Mouse (Mus musculus) MEL (cell line): Measurements from ENCODE around the gene Cd180. TPM values are rescaled to one million over a fixed set of nuclear protein-coding genes. Genes with fewer than 3 reads are reported as not detected.

ENCODE experiments used
- DNase-seq: peaks from one replicate; pipeline ENCODE4 v3.0.0; 2011; ENCODE audit warnings: low read depth, low spot score
- H3K27ac ChIP-seq: 2 replicates; pipeline ENCODE4 v1.5.1; 2012; ENCODE audit warnings: low read depth, mild to moderate bottlenecking, control low read depth, low read length, moderate library complexity; ENCODE audit not compliant: control insufficient read depth
- H3K27me3 ChIP-seq, 2 experiments: fragments of 150-350 bp in 1 of 2; sonication (generic) in 1 of 2; 2 replicates each; pipeline ENCODE4 v1.6.1; 2012; ENCODE audit warnings: low read length in 2 of 2, mild to moderate bottlenecking in 2 of 2, improper control_type of control experiment in 1 of 2, moderate library complexity in 1 of 2; ENCODE audit not compliant: insufficient read depth in 2 of 2, control insufficient read depth in 1 of 2
- H3K36me3 ChIP-seq, 2 experiments: 2 replicates each; pipeline ENCODE4 v1.6.1; 2012 to 2014; ENCODE audit warnings: low read length in 2 of 2, improper control_type of control experiment in 1 of 2, inconsistent platforms in 1 of 2, mild to moderate bottlenecking in 1 of 2; ENCODE audit not compliant: insufficient read depth in 2 of 2, control insufficient read depth in 1 of 2
- H3K4me1 ChIP-seq, 2 experiments: fragments of 150-350 bp in 1 of 2; sonication (generic) in 1 of 2; 2 replicates each; pipeline ENCODE4 v1.6.1; 2012; ENCODE audit warnings: low read length in 2 of 2, improper control_type of control experiment in 1 of 2, mild to moderate bottlenecking in 1 of 2; ENCODE audit not compliant: insufficient read depth in 2 of 2, control insufficient read depth in 1 of 2
- H3K4me3 ChIP-seq, 2 experiments: fragments of 150-350 bp in 1 of 2; sonication (generic) in 1 of 2; 2 replicates each; pipeline ENCODE4 v1.5.1; 2012; ENCODE audit warnings: low read depth in 2 of 2, low read length in 2 of 2, mild to moderate bottlenecking in 2 of 2, moderate library complexity in 2 of 2, control low read depth in 1 of 2, improper control_type of control experiment in 1 of 2; ENCODE audit not compliant: control insufficient read depth in 1 of 2, insufficient read depth in 1 of 2
- H3K79me2 ChIP-seq: 2 replicates; pipeline ENCODE4 v1.6.1; 2012; ENCODE audit warnings: mild to moderate bottlenecking, low read length, moderate library complexity; ENCODE audit not compliant: control insufficient read depth, poor library complexity, insufficient read depth
- H3K9ac ChIP-seq: 2 replicates; pipeline ENCODE4 v1.6.1; 2012; ENCODE audit warnings: low read depth, mild to moderate bottlenecking, control low read depth, low read length, moderate library complexity; ENCODE audit not compliant: control insufficient read depth, poor library complexity, severe bottlenecking
- H3K9me3 ChIP-seq: fragments of 150-350 bp; sonication (generic); replicated peaks from 2 replicates; pipeline ENCODE4 v1.6.1; 2012; ENCODE audit warnings: mild to moderate bottlenecking, low read length, improper control_type of control experiment, moderate library complexity; ENCODE audit not compliant: insufficient read depth
- CHD1 ChIP-seq: IDR thresholded peaks from 2 replicates; pipeline ENCODE4 v1.6.1; 2012; ENCODE audit warnings: low read depth, mild to moderate bottlenecking, inconsistent platforms, low read length, improper control_type of control experiment
- E2F4 ChIP-seq: IDR thresholded peaks from 2 replicates; pipeline ENCODE4 v1.6.1; 2011; ENCODE audit warnings: low read depth, low read length, improper control_type of control experiment, borderline replicate concordance
- ETS1 ChIP-seq: IDR thresholded peaks from 2 replicates; pipeline ENCODE4 v1.6.1; 2012; ENCODE audit warnings: low read depth, mild to moderate bottlenecking, inconsistent platforms, low read length, improper control_type of control experiment, moderate library complexity
- GABPA ChIP-seq: IDR thresholded peaks from 2 replicates; pipeline ENCODE4 v1.6.1; 2012; ENCODE audit warnings: low read depth, mild to moderate bottlenecking, inconsistent platforms, low read length, improper control_type of control experiment, moderate library complexity
- HCFC1 ChIP-seq: IDR thresholded peaks from 2 replicates; pipeline ENCODE4 v1.6.1; 2012; ENCODE audit warnings: low read depth, mild to moderate bottlenecking, inconsistent platforms, low read length, improper control_type of control experiment, moderate library complexity
- JUND ChIP-seq: IDR thresholded peaks from 2 replicates; pipeline ENCODE4 v1.6.1; 2011; ENCODE audit warnings: low read depth, mild to moderate bottlenecking, improper control_type of control experiment, low read length
- MAX ChIP-seq: IDR thresholded peaks from 2 replicates; pipeline ENCODE4 v1.6.1; 2011; ENCODE audit warnings: low read length, improper control_type of control experiment
- MYB ChIP-seq: IDR thresholded peaks from 2 replicates; pipeline ENCODE4 v1.6.1; 2011; ENCODE audit warnings: mild to moderate bottlenecking, low read depth, low read length, improper control_type of control experiment
- MYC ChIP-seq: IDR thresholded peaks from 2 replicates; pipeline ENCODE4 v1.6.1; 2011; ENCODE audit warnings: low read depth, mild to moderate bottlenecking, low read length, improper control_type of control experiment, moderate library complexity
- NRF1 ChIP-seq: IDR thresholded peaks from 2 replicates; pipeline ENCODE4 v1.6.1; 2014; ENCODE audit warnings: low read depth, mild to moderate bottlenecking, inconsistent platforms, low read length, improper control_type of control experiment, moderate library complexity; ENCODE audit not compliant: poor library complexity, insufficient read depth, severe bottlenecking
- POLR2AphosphoS2 ChIP-seq: IDR thresholded peaks from 2 replicates; pipeline ENCODE4 v1.6.1; 2011; ENCODE audit warnings: low read length, improper control_type of control experiment
- POLR2AphosphoS5 ChIP-seq: IDR thresholded peaks from 2 replicates; pipeline ENCODE4 v1.6.1; 2012; ENCODE audit warnings: low read depth, borderline replicate concordance, mild to moderate bottlenecking, inconsistent platforms, low read length, moderate library complexity, mixed read lengths
- RAD21 ChIP-seq: IDR thresholded peaks from 2 replicates; pipeline ENCODE4 v1.6.1; 2011; ENCODE audit warnings: mild to moderate bottlenecking, low read depth, low read length, improper control_type of control experiment
- RCOR1 ChIP-seq: IDR thresholded peaks from 2 replicates; pipeline ENCODE4 v1.6.1; 2012; ENCODE audit warnings: low read depth, mild to moderate bottlenecking, inconsistent platforms, low read length, improper control_type of control experiment
- SMC3 ChIP-seq: IDR thresholded peaks from 2 replicates; pipeline ENCODE4 v1.6.1; 2011; ENCODE audit warnings: low read depth, low read length, improper control_type of control experiment
- TAL1 ChIP-seq: IDR thresholded peaks from 2 replicates; pipeline ENCODE4 v1.6.1; 2012; ENCODE audit warnings: mild to moderate bottlenecking, inconsistent platforms, low read length, moderate library complexity, mixed read lengths
- TBP ChIP-seq: IDR thresholded peaks from 2 replicates; pipeline ENCODE4 v1.8.0; 2011; ENCODE audit warnings: low read depth, low read length, improper control_type of control experiment
- TCF12 ChIP-seq: IDR thresholded peaks from 2 replicates; pipeline ENCODE4 v1.6.1; 2014; ENCODE audit warnings: low read depth, mild to moderate bottlenecking, inconsistent platforms, low read length, improper control_type of control experiment, moderate library complexity
- UBTF ChIP-seq: IDR thresholded peaks from 2 replicates; pipeline ENCODE4 v1.6.1; 2012; ENCODE audit warnings: low read depth, mild to moderate bottlenecking, inconsistent platforms, low read length, improper control_type of control experiment, moderate library complexity, borderline replicate concordance; ENCODE audit not compliant: insufficient read depth
- USF2 ChIP-seq, 2 experiments: IDR thresholded peaks; 2 replicates each; pipeline ENCODE4 v1.6.1; 2011 to 2012; ENCODE audit warnings: improper control_type of control experiment in 2 of 2, low read length in 2 of 2, borderline replicate concordance in 1 of 2, inconsistent platforms in 1 of 2, low read depth in 1 of 2, mild to moderate bottlenecking in 1 of 2; ENCODE audit not compliant: insufficient read depth in 1 of 2
- ZC3H11A ChIP-seq: IDR thresholded peaks from 2 replicates; pipeline ENCODE4 v1.6.1; 2012; ENCODE audit warnings: low read depth, mild to moderate bottlenecking, inconsistent platforms, low read length, improper control_type of control experiment
- ZMIZ1 ChIP-seq: IDR thresholded peaks from 2 replicates; pipeline ENCODE4 v1.6.1; 2012; ENCODE audit warnings: low read depth, mild to moderate bottlenecking, inconsistent platforms, low read length, improper control_type of control experiment, moderate library complexity
- polyA plus RNA-seq, 2 experiments: library from polyadenylated mRNA; stranded (reverse) in 1 of 2; unstranded in 1 of 2; fragments of >175 nt in 1 of 2; fragments of >200 nt in 1 of 2; gene quantifications; 2 replicates each; pipeline versions ENCODE4 v1.2.1 to v1.2.4; 2012; ENCODE audit warnings: low replicate concordance in 2 of 2, low read depth in 1 of 2; ENCODE audit not compliant: insufficient read length in 2 of 2, insufficient read depth in 1 of 2, missing spikeins in 1 of 2
- total RNA-seq: library from RNA; depleted of rRNA; stranded (reverse); fragments of 300-350 nt; gene quantifications from 2 replicates; pipeline ENCODE4 v1.2.3, GENCODE M21; 2012

Cd180 gene
- total and polyA plus RNA-seq, 3 experiments: 0.12 to 1.8 TPM; not detected in 1

DNA sequence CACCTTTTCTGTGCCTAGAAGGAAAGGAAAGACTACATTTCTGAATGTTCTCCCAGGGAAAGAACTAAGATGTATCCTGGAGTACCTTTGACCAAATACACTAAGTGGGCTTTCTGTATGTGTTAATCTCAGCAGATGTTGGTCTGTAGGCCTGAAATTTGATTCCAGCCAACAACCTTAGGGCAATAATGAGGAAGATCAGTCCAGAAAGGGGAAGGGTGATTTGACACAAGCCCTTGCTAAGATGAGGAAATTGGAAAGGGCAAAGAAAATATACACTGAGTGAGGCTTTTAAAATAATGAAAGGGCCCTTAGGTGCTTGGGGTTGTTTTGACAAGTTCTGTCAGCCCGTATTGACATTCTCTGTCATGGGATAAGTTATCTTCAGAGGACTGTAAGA, 23.6 kb downstream of the Cd180 start:
- H3K4me1 ChIP-seq: peaks cover 0 to 2% of the 10 kb centered on the region in 2 experiments; a peak in 2 of 4 replicates
- H3K36me3 ChIP-seq: no peaks in the 10 kb centered on the region

DNA sequence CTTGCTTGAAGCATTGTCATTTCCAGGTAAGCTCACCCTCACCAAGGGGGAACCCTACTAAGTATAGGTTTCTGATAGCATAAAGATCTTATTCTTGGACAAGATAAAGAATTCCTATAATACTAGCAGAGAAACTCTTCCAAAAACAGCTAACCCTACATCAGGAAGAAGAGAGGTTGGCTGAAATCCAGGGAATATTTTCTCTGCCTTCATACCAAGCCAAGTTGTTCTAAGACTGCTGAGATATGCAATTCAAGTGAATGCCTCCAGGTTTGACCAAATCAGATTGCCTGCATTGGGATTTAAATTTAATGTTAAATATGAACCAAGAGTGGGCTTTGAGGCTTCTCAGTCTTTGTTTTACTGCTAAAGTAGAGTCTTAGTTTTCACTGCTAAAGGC, 32.1 kb downstream of the Cd180 start:
- H3K79me2 ChIP-seq: no peaks in the 10 kb centered on the region
- no peak for DNase-seq
- H3K27me3 ChIP-seq: no peaks in the 10 kb centered on the region
- H3K27ac ChIP-seq: no peak overlapping the region
- no peaks in the 10 kb centered on the region for H3K9me3 ChIP-seq
- TF ChIP-seq MAX (no peak), TAL1 (no peak), HCFC1 (no peak), USF2 (IDR thresholded peaks at IDR 0.05; ENCODE audit: borderline replicate concordance in 1 of 2, insufficient read depth in 1 of 2, low read depth in 1 of 2, low read length in 2 of 2) (no peak), SMC3 (no peak), GABPA (no peak), ETS1 (no peak), UBTF (no peak), TBP (no peak), TCF12 (no peak), NRF1 (no peak), POLR2AphosphoS5 (no peak), MYB (no peak), RAD21 (no peak), MYC (no peak)
- no peak overlapping the region for H3K4me3 ChIP-seq
- no peak overlapping the region for H3K9ac ChIP-seq
- peaks cover 10 to 13% of the 10 kb centered on the region in 2 experiments for H3K4me1 ChIP-seq
- H3K36me3 ChIP-seq: peaks cover 0 to 17% of the 10 kb centered on the region in 2 experiments; a peak in 2 of 4 replicates

More for the DNA sequence above, 23.6 kb downstream of the Cd180 start:
- H3K4me3 ChIP-seq: no peak overlapping the region
- no peak overlapping the region for H3K9ac ChIP-seq
- H3K27me3 ChIP-seq: no peaks in the 10 kb centered on the region; a peak in 1 of 4 replicates
- TF ChIP-seq ETS1: no peak
- no peak for TF ChIP-seq ZC3H11A
- TF ChIP-seq ZMIZ1: no peak
- no peak for TF ChIP-seq POLR2AphosphoS2
- no peak for TF ChIP-seq TBP
- no peak for TF ChIP-seq CHD1
- TF ChIP-seq TAL1: no peak
- TF ChIP-seq NRF1: no peak
- no peak for TF ChIP-seq RCOR1
- no peak for TF ChIP-seq POLR2AphosphoS5
- no peak for TF ChIP-seq E2F4
- no peak for TF ChIP-seq MYB
- TF ChIP-seq JUND: no peak
- DNase-seq: no peak
- H3K27ac ChIP-seq: no peak overlapping the region
- no peaks in the 10 kb centered on the region for H3K79me2 ChIP-seq
- no peaks in the 10 kb centered on the region for H3K9me3 ChIP-seq
